Mouse (Mus musculus): ENCODE measurements around the gene Gmpr2. TPM values are rescaled to one million over a fixed set of nuclear protein-coding genes. Genes with fewer than 3 reads are reported as not detected.

Gmpr2 gene
- total RNA-seq, 2 experiments from 2014 or later, result 36.0 to 38.1 TPM

DNA sequence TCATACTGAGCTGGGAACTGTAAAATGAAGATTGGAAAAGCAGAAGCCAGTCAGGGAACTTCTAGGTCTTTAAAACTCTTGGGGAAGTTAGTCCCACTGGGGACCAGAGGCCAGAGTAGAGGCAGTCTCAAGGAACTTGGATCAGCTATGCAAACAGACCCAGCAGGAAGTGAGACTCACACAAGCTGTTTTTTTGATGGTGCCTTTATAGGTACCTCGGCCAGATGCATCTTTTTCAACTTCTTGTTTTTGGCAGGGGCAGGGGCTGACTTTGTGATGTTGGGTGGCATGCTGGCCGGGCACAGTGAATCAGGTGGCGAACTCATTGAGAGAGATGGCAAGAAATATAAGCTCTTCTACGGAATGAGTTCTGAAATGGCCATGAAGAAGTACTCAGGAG is 5.9 kb downstream of the Gmpr2 start:
- ATAC-seq (replicated peaks; ENCODE audit: poor library complexity), result no peak

DNA sequence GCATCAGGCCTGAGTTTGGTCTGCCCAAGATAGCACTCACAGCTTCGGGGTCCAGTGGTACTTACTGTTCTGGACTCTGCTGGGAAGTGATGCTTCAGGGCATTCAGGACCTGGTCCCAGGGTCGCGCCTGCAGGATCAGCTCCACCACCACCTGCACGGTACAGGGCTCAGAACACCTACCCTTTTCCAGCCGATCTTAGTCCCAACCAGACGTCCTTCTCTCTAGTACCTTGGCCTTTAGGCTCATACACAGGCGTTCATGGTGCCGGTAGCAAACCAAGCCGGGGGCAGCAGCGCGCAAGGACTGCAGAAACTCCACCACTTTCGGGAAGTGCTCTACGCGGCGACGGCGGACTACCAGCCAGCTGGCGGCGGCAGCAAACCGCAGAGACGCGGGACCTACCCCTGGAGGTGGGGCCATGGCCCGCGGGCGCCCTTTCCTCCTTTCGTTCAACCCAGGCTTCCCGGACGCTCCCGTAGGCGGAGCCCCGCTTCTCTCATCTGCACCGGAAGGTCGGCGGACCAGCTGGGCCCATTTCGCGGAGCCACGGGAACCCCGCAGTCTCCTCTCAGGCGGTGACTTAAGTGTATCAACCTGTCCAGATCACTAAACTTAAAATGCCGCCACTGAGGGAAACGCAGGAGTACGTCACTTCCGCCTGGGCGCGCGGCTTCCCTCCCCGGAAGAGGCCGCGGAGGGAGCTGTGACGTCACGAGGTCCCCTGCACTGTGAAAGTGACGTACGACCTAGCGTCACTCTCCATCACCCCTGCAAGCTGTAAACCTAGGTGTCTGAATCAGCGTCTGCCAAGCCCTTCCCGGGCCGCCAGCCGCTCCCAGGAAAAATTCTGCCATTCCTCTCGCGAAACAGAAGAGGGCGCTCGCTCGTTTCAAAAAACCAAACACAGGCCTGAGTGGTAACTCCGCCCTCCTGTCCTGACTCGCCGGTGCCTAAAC is 9.7 kb downstream of the Gmpr2 start, which contains the start of gene Tinf2:
Gene Tinf2, minus strand, starts transcription at position 661 of the 958 bp plus-strand sequence.
- ATAC-seq (replicated peaks; ENCODE audit: poor library complexity), result peak; percentile 96

DNA sequence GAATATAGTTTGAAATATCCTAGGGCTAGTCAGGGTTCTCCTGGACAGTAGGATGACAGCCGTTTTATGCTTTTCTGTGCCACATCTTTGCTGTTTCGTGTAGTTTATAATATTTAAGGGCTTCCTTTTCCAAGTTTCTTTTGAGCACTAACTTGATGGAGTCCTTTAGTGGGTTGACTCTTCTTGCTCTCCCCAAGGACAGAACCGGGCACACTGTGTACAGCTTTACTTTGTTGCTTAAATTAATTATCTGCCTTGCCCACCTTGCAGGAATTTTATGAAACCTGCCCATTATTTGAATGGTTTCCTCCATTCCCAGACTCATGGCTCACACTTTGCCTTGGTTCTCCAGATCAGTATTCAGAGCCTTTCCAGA is 10.4 kb downstream of the Gmpr2 start:
- 0 out of 2 replicates have a peak, but pooled peaks have one; percentile 1 for ATAC-seq (replicated peaks; ENCODE audit: poor library complexity)

DNA sequence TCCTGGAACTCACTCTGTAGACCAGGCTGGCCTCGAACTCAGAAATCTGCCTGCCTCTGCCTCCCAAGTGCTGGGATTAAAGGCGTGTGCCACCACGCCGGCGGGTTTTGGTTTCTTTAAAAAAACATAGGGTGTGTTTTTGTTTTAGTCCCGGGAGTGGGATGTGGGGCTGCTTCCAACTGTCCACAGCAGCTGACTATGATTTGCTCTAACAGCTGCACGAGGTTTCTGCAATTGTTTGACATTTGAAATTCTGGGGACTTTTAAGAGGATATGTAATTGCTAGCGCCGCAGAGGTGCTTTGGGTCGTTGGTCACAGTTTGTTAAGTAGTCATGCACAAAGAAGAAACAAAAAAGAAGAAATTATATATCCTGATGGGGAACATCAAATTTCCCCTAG is 17.7 kb downstream of the Gmpr2 start:
- no peak for ATAC-seq (replicated peaks; ENCODE audit: poor library complexity)

DNA sequence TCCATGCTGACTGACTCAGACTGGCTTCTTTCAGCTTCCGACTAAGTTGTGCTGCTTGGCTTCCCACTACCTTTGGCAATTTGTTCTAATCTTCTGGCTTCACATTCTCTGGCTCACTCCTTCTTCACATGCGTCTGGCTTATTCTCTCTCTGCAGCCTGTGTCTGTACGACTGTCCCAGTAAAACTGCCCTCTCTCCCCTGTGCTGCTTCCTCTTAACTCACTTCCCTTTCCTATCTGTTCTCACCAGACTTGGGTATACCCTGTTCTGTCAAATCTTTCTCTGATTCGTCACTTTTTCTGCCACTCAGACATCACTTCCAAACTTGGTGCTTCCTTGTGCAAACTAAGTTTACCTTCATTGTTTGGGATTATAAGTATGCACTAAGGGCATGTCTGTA is 25.5 kb downstream of the Gmpr2 start:
- peak; percentile 88 for ATAC-seq (replicated peaks; ENCODE audit: poor library complexity)

DNA sequence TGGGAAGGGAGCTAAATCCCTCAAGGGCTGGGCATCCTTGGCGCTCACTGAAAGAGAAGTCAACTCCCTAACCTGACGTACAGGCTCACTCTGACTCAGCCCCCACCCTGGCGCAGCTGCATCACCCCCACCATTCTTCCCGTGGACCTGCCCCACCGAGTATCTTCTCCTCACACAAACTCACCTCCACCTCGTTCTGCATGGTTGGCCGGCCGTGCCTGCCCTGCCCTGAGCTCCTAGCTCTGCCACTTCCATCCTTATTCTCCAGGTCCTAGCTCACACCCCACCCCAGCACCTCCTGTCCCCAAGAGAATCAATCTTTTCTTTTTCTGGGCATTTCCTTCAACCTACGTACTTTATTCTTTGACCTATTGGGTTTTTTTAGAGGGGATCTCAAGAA is 29.4 kb downstream of the Gmpr2 start:
- ATAC-seq (replicated peaks; ENCODE audit: poor library complexity), result no peak

DNA sequence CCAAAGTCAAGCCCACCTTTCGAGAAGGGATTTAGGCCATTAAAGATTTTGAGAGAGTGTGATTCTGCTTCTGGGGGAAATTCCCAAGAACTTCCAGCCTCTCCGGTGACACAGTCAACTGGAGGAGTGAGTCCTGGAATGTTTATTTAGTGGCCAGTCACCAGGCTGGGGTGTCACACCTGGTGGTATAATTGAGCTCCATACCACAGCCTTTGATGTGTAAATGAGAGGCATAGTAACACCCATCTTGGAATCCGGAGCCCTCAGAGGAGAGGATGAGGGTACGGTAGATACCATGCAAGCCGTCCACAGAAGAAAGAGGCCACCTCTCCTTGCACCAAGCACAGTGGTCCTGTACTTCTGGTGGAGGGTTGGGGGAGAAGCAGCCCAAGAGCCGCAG is 31.0 kb downstream of the Gmpr2 start:
- ATAC-seq (replicated peaks; ENCODE audit: poor library complexity), result no peak

DNA sequence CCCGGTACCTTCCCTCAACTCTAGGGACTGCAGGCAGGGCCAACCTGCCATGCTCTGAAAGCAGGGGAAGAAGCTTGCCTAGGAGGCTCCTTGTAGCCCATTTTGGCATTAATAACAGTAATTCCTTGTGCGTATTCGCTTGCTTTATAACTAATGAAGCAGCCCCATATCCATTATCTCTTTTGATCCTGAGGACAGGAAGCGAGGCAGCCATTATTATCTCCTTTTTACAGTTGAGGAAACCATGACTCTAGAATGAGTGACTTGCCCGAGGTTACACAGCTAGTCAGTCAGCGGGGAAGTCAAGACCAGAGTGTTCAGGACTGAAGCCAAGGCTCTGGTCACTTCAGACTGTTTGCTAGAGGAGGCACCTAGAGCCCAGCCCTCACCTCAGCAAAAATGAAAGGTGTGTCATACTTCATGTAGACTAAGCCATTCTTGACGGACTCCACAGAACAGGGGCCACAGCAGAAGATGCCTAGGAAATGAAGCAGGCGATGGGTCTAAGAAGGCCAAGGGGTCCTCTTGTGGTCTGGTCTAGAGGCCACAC is 34.4 kb downstream of the Gmpr2 start:
- ATAC-seq (replicated peaks; ENCODE audit: poor library complexity), result no peak

DNA sequence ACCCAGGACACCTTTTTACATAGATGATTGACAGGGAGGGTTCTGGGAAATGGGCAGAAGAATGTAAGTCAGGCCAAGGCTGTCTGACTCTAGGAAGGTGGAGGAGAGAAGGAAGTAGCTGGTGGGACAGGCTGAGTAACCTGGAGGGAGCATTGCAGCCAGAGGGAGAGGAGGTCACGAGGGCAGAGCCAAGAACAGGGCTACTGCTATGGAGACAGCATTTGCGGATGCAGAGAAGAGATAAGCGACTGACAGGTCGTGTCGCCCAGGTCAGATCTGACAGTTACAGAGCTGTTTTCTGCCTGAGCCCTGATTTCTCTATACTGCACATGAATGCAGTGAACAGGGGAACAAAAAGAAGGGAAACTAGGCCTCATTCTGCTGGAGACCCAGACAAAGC is 35.7 kb downstream of the Gmpr2 start:
- peak; percentile 76 for ATAC-seq (replicated peaks; ENCODE audit: poor library complexity)

DNA sequence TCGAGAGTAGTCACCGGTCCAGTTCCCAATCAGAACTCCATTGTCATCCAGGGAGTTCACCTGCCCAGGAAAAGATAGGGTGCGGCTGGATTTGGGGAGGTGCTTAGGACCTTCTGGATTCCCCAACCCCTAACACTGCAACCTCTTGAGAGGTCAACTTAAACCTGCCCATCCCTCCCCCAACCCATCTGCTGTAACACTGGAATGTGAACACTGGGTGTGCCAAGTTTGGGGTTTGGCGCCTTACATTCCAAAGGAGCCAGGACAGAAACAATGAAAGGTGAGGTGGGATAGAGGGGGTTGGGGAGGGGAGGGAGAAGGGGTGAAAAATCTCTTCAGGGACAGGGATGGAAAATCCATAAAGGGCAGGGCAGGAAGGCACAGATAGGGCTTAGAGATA is 37.8 kb downstream of the Gmpr2 start:
- ATAC-seq (replicated peaks; ENCODE audit: poor library complexity), result no peak

DNA sequence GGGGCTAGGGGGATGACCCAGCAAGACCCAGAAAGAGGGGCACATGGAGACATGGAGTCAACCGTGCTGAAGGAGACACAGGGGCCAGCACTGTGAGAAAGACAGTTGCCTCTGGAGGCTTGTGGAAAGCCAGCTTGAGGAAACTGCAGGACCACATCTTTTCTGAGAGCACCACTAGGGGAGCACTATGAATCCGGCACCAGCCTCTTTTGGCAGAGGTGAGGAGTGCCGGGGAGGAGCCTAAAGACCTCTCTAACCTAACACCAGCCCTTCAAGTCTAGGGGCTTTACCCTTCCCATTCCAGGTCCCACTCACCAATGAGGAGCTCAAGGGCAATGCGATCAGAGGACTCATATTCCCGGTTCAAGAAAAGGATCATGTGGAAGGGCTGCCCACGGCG is 40.0 kb downstream of the Gmpr2 start:
- no peak for ATAC-seq (replicated peaks; ENCODE audit: poor library complexity)

DNA sequence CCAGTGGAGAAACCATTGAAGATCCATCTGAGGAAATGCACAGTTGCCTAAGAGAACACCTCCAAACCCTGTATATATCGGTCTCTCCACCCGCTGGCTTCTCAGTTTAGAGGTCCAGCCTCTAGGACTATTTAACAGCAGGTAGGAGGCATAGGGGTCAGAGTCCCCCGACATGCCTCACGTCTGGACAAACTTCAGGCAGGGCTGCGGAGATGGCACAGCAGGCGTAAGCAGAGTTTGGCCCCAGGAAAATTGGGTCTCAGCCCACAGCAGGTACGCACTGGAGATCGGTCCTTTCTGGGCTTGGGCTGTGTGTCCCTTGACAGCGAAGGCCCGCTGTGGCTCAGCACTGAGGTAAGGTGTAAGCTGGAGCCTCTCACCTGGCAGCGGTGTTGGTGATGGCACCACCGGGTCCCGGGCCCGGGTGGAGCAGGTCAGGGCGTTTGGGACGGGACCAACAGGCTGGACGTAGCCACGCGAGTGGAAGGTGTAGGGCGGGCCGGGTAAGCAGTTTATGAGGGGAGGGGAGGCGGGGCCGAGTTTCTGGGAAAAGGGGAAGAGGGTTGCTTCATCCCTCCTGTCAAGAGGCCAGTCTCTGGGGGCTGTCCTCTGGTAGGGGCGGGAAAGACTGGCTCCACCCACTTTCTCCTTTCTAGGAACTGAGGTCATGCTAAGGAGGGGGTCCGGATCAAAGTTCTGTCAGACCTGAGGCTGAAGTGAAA is 41.4 kb downstream of the Gmpr2 start:
- ATAC-seq (replicated peaks; ENCODE audit: poor library complexity), result peak; percentile 86

DNA sequence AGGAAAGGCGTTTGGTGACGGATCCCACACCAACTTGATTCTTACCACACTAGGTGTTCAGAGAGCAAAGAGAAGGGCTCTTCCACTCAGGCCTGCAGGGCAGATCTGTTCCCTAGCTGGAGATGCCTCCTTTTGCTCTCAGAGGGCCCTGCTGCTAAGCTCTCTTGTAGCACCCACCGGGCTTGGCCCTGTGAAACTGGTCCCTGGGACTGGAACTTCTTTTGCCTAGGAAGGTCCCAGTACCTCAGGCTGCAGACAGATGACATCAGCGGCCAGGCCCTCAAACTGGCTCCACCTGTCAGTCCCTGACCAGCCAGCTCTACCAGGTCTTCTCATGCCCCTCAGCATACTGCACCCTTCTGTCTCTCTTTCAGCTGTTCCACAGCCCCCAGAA is 42.0 kb downstream of the Gmpr2 start, which contains the start of gene Tgm1:
Gene Tgm1, minus strand, starts transcription at position 198 of the 394 bp plus-strand sequence.
- no peak for ATAC-seq (replicated peaks; ENCODE audit: poor library complexity)

DNA sequence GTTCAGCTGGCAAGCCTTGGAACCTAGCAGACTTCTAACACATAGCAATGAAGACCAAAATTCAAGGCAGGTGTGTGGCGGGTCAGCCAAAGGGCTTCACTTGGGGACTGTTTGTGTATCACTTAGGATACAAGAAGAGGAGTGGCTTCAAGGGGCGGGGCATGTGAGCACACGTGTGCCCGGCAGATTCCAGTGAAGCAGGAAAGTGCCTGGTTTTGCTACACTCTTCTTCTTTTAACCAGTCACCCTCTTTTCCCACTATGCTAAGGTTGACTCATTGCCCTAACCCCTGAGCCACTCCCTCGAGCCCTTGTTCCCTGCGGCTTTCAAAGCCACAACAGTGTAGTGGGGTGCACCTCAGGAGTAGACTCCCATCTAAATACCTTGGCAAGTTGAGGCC is 43.2 kb downstream of the Gmpr2 start:
- peak; percentile 27 for ATAC-seq (replicated peaks; ENCODE audit: poor library complexity)

DNA sequence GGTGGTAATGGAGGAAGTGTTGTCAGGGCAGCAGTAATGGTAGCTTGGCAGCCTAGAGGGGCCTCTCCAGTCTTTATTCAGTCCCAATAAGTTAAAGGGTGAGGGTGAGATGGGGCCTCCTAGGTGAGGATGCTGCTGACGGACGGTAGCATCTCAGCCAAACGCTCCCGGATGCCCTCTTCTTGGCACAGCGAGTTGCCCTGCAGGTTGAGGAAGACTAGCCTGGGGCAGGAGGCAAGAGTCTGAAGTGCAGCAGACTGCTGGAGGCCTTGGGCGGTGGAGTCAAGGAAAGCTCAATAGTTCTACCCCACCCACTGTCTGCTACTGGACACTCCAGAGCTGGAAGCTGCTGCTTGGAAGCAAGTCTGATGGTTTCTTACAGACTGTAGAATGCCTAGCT is 44.5 kb downstream of the Gmpr2 start:
- ATAC-seq (replicated peaks; ENCODE audit: poor library complexity), result no peak

DNA sequence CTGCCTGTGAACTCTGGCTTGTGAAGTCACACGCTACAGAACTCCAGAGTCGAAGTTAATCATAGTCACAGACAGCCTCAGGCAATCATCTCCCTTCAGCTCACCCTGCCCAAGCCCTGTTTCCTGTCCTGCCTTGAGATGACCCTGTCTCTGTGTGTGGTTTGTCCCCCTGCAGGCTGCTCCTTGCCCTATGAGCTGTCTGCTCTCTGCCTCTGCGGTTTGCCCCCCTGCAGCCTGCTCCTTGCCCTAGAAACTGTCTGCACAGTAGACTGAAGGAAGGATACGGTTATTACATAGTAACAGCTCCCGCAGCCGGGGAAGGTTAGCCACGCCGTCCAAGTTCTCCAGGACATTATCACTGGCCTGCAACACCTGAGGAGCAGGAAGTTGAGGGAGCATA is 45.1 kb downstream of the Gmpr2 start:
- ATAC-seq (replicated peaks; ENCODE audit: poor library complexity), result no peak

DNA sequence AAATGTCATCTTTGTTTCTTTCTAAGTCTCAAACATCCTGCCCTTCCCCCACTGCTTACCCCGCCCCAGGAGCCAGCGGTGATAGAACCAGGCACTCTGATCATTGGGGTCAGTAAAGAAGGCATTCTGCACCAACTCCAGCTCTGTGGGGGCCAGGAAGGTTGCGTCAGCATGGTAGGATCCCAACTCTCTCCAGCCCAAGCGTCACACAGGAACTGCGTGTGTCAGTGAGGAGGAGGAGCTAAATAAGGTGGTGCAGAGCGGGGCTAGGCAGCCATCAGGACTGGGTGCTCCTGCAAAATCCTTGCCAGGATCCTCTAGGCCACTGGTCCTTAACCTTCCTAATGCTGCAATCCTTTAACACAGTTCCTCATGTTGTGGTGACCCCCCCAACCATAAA is 48.0 kb downstream of the Gmpr2 start:
- no peak for ATAC-seq (replicated peaks; ENCODE audit: poor library complexity)

DNA sequence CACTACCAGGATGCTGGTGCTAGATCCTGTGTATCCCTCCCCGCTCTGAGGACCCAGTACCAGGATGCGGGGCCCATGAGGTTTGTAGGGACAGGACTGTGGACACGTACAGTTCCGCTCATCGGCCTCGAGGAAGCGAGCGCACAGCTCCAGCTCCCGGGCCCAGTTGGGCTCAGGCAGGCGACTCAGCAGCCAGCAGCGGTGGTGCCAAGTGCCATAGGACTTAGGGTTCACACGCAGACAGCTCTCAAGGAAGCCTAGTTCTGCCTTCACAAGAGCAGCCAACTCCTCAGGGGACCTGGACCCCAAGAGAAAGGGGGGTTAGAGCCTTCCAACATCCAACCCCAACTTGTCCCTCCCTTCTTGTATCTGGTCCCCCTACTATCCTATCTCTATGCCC is 48.9 kb downstream of the Gmpr2 start:
- ATAC-seq (replicated peaks; ENCODE audit: poor library complexity), result no peak

DNA sequence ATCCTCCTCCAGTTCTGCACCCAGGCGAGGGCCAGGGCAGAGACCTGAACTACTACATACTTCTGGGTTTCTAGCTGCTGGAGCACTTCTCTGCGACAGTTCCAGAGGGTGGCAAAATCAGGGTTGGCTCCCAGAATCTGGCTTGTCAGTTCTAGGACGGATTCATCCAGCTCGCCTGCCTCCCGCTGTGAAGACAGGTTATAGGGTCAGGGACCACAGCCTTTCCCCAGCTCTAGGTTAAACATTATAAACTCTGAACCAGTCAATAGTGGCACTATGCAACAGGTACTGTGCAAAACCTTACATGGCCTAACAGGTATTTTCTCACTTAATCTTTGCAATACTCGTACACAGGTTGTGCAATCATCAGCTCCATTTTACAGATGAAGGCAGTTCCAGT is 49.3 kb downstream of the Gmpr2 start:
- no peak for ATAC-seq (replicated peaks; ENCODE audit: poor library complexity)

DNA sequence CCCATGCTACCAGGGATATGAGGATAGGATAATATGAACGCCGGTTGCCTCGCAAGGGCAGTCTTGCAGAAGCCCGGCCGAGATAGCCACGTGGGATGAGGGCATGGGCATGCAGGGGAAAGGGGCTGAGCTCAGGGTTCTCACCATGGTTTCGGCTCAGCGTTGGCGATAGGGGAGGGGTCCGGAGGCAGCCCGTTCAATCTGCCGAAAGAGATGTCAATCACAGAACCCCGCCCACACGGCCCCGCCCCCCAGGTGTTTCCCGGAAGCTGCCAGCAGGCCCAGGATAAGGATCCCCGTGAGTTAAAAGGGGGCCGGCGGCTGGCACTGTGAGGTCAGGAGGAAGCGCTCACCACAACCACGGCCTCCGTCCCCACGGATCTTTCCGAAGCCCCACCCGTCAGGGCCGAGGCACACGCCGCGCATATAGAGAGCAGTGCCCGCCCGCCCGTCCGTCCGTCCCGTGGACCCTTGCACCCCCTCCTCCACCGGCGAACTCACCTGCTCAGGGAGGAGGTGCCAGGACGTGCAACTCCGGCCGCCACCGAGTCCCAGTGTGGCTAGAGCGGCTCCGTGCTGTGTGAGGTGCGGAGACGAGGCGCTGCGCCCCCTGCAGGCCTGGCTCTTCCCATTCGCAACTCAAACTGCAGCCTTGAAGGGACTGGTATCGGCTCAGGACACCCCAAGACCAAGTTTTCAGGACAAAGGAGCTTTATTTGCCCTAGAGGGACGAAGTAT is 50.1 kb downstream of the Gmpr2 start, which contains the start of gene Rabggta:
Gene Rabggta, minus strand, starts transcription at position 564 of the 738 bp plus-strand sequence.
- ATAC-seq (replicated peaks; ENCODE audit: poor library complexity), result peak; percentile 76

DNA sequence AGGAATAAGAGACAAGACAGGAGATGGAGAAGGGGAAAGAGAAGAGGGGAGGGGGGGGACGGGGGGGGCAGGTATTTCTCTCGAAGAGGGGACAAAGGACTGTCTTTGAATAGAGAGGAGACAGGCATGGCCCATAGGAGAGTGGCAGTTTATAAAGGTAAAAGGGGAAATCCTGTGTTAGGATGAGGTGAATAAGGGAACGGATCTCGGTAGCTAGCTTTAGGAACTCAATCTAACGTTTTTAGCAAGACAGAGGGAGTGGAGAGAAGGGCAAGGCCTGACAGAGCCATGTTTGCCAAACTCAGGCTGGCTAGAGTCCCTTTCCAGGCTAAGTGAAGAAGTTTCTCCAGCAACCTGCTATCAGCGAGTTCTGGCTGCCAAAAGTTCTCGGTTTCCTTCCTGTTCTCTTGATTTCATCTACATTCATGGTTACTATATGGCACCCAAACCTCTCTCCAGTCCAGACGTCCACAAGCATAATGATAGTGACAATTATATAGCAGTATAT is 50.8 kb downstream of the Gmpr2 start:
- no peak for ATAC-seq (replicated peaks; ENCODE audit: poor library complexity)
